Mouse (Mus musculus) embryo, embryonic 10.5 days (tissue): ENCODE measurements at regions not wholly inside any gene's neighbourhood (a gene's known extent, or its start where the extent isn't known, plus 50 kb on each side); places are given as distances from the start of the nearest gene placed in this dataset.

Experiments
- DNase-seq: peaks from one replicate; pipeline ENCODE4 v3.0.0-alpha.2; 2015; ENCODE audit warnings: low spot score

DNA sequence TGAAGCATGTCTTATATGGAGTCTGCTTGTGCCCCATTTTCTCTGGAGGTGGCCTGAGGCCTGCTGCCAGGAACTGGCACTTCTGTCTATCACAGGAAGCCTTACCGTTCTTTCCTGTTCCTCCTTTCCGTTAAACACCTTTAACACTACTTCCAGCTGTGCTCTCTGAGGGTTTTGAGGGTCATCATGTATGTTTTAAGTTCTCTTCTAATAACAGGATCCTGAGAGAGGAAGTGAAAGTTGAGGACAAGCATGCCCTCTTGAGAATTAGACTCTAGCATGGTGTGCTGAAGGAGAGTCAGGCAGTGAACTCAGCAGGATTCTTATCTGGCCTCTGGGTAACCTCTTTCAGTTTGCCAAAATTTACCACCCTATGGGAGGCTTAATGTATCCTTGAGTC lies 418.0 kb upstream of the 9430069I07Rik start:
- no peak for DNase-seq

DNA sequence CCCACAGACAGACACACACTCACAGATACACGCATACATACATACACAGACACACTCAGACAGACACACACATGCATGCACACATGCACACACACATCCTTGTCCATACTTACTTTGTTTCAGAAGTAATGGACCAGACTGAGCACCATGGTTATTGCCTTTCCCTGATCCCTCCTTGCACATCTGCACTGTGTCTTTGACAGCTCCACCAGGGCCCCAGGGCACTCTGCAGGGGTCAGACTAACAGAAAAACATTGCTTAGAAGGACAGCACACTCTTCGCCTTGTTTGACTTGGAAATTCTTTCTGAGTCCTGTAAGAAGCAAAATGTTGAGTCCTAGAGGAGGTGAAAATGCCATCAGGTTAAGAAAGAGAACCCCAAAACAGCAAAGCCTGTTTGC lies 394.1 kb upstream of the 9430069I07Rik start:
- DNase-seq: peak; percentile 34

DNA sequence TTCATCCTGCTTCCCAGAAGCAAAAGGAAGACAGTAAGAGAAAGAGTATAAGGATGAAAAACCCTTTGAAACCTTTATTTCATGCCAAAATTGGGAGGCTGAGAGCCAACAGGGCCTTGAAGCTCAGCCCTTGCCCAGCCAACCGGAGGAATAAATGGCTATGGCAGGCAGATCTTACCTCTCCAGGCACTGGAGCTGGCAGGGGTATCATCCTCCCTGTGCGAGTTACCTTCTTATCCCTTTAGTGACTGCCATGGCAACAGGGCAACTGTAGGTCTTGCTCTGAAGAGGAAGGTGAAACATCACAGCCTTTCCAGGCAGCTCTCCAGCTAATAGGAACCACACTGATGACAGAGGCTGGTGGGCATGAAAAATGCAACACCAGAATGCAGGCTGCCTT lies 393.3 kb upstream of the 9430069I07Rik start:
- no peak for DNase-seq

- DNase-seq: no peak
Measured at GRCm38 (mm10) chr15:34747111-34747510, 389.4 kb upstream of the 9430069I07Rik start.

DNA sequence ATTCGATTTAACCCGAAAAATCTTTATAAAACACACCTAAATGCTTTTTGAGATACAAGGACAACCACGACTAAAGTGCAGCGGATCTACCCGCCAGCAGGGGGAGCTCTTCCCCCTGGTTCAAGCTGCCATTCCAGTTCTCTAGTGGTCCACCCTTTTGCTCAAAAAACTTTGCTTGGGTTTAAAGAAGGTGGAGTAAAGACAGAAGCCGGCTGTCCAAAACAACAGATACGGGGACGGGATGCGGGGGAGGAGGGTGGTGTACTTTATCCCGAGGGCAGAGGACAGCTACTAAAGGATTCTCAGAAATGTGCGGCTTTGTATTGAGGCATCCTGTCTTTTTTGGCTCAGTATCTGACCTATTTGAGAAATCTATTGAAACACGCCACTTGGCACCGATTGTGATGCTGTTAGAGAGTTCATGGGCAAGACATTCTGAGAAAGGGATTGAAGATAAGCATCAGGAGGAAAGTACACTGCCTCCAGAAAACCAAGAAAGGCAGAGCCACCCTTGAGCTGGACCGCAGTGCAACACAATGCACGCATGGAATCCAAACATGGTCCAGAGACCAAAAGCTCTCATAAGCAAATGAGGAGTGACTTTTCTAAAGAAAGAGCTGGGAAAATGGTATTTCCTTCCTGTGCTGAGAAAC lies 385.6 kb upstream of the 9430069I07Rik start:
- peak; percentile 67 for DNase-seq

GRCm38 (mm10) chr15:34741488-34741887 lies 383.8 kb upstream of the 9430069I07Rik start:
- no peak for DNase-seq
